Mouse (Mus musculus) olfactory bulb, adult 2 months (tissue): ENCODE results near the gene Gm4881.

ENCODE experiments used
- CTCF ChIP-seq: fragments of 200-500 bp; IDR thresholded peaks from 2 replicates; pipeline ENCODE4 v1.5.1; 2012; ENCODE audit warnings: low read depth, mild to moderate bottlenecking, low read length, moderate library complexity; ENCODE audit not compliant: insufficient read depth
- POLR2A ChIP-seq: fragments of 200-500 bp; IDR thresholded peaks from 2 replicates; pipeline ENCODE4 v1.6.1; 2012; ENCODE audit warnings: mild to moderate bottlenecking, low read depth, low read length, moderate library complexity; ENCODE audit not compliant: insufficient read depth

DNA sequence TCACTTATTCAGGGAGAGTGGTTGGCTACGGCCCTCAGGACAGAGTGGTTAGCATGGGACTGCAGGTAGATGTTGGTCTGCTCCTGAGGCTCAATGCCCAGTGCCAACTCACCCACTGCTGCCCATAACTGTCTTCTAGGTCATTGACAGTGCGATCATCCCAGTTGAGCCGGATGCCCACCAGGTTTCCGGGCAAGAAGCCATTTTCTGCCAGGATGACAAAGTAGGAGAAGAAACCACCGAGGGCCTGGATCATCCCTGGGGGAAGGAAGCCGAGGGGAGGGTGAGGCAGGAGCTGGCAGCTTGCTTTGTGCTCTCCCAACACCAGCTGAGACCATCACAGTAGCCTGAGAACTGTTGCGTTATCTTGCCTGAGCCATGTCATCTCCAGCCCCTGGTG lies 36.1 kb upstream of the Gm4881 start:
- TF ChIP-seq CTCF (no peak), POLR2A (no peak)
